Mouse (Mus musculus): ENCODE results near the gene Arhgef7. TPM values are rescaled to one million over a fixed set of nuclear protein-coding genes. Genes with fewer than 3 reads are reported as not detected.

The Arhgef7 gene
- polyA plus RNA-seq, 1 experiment from 2014 or later, result 46.4 TPM

GRCm38 (mm10) chr8:11833157-11833556 lies 105.6 kb downstream of the Arhgef7 start:
- ATAC-seq (replicated peaks; ENCODE audit: insufficient number of reproducible peaks, low FRiP score, low TSS enrichment), result no peak
- Histone ChIP-seq H3K9me3 (replicated peaks; ENCODE audit: control insufficient read depth, low read length) (no peaks in the 10 kb centered on the region), H3K27me3 (ENCODE audit: control insufficient read depth, insufficient read depth, low read length) (no peaks in the 10 kb centered on the region), H3K36me3 (ENCODE audit: control insufficient read depth, insufficient read depth, low read length) (peaks cover 31% of the 10 kb centered on the region), H3K9ac (ENCODE audit: low read depth, low read length) (no peak overlapping the region), H3K4me2 (no peak overlapping the region), H3K27ac (ENCODE audit: low read depth, low read length) (no peak overlapping the region), H3K4me1 (ENCODE audit: control insufficient read depth, insufficient read depth, low read length) (peaks cover 14% of the 10 kb centered on the region), H3K4me3 (ENCODE audit: low read depth, low read length) (no peak overlapping the region)
- WGBS (ENCODE audit: insufficient replicate concordance), result 91% methylated on average over 4 of the region's 4 CpGs

- H3K27ac ChIP-seq (ENCODE audit: low read depth, low read length), result no peak overlapping the region
- H3K4me2 ChIP-seq, result no peak overlapping the region
- H3K9me3 ChIP-seq (replicated peaks; ENCODE audit: control insufficient read depth, low read length), result no peaks in the 10 kb centered on the region
- H3K9ac ChIP-seq (ENCODE audit: low read depth, low read length), result no peak overlapping the region
- peaks cover 14% of the 10 kb centered on the region for H3K4me1 ChIP-seq (ENCODE audit: control insufficient read depth, insufficient read depth, low read length)
- H3K36me3 ChIP-seq (ENCODE audit: control insufficient read depth, insufficient read depth, low read length), result peaks cover 31% of the 10 kb centered on the region
- no peak for ATAC-seq (replicated peaks; ENCODE audit: insufficient number of reproducible peaks, low FRiP score, low TSS enrichment)
- WGBS (ENCODE audit: insufficient replicate concordance), result 88% methylated on average over 5 of the region's 5 CpGs
- H3K27me3 ChIP-seq (ENCODE audit: control insufficient read depth, insufficient read depth, low read length), result no peaks in the 10 kb centered on the region
- no peak overlapping the region for H3K4me3 ChIP-seq (ENCODE audit: low read depth, low read length)
Measured at GRCm38 (mm10) chr8:11834200-11834599, 106.7 kb downstream of the Arhgef7 start.

- Histone ChIP-seq H3K36me3 (ENCODE audit: control insufficient read depth, insufficient read depth, low read length) (peaks cover 31% of the 10 kb centered on the region), H3K4me3 (ENCODE audit: low read depth, low read length) (no peak overlapping the region)
Measured at GRCm38 (mm10) chr8:11834691-11835090, 107.2 kb downstream of the Arhgef7 start.

GRCm38 (mm10) chr8:11840174-11840573 lies 112.7 kb downstream of the Arhgef7 start, which contains the start of gene Tex29:
Gene Tex29, plus strand, starts transcription at chr8:11840474.
- Histone ChIP-seq H3K4me2 (no peak within 1 kb of the TSS), H3K27ac (ENCODE audit: low read depth, low read length) (no peak within 1 kb of the TSS), H3K9ac (ENCODE audit: low read depth, low read length) (no peak within 1 kb of the TSS), H3K4me1 (ENCODE audit: control insufficient read depth, insufficient read depth, low read length) (peaks cover 16% of the 10 kb centered on the region), H3K27me3 (ENCODE audit: control insufficient read depth, insufficient read depth, low read length) (no peaks in the 10 kb centered on the region), H3K36me3 (ENCODE audit: control insufficient read depth, insufficient read depth, low read length) (no peaks in the 10 kb centered on the region; the same call in 1 of the 2 replicates), H3K9me3 (replicated peaks; ENCODE audit: control insufficient read depth, low read length) (no peaks in the 10 kb centered on the region), H3K4me3 (ENCODE audit: low read depth, low read length) (no peak within 1 kb of the TSS)
- ATAC-seq (replicated peaks; ENCODE audit: insufficient number of reproducible peaks, low FRiP score, low TSS enrichment), result no peak
- 77% methylated on average over 5 of the region's 5 CpGs for WGBS (ENCODE audit: insufficient replicate concordance)

More at GRCm38 (mm10) chr8:11834691-11835090, 107.2 kb downstream of the Arhgef7 start:
- ATAC-seq (replicated peaks; ENCODE audit: insufficient number of reproducible peaks, low FRiP score, low TSS enrichment), result no peak
- no peaks in the 10 kb centered on the region for H3K27me3 ChIP-seq (ENCODE audit: control insufficient read depth, insufficient read depth, low read length)
- H3K4me2 ChIP-seq, result no peak overlapping the region
- H3K4me1 ChIP-seq (ENCODE audit: control insufficient read depth, insufficient read depth, low read length), result peaks cover 15% of the 10 kb centered on the region
- WGBS (ENCODE audit: insufficient replicate concordance), result 86% methylated on average over 16 of the region's 16 CpGs
- H3K9ac ChIP-seq (ENCODE audit: low read depth, low read length), result no peak overlapping the region
- H3K9me3 ChIP-seq (replicated peaks; ENCODE audit: control insufficient read depth, low read length), result no peaks in the 10 kb centered on the region
- no peak overlapping the region for H3K27ac ChIP-seq (ENCODE audit: low read depth, low read length)

- Histone ChIP-seq H3K27me3 (ENCODE audit: control insufficient read depth, insufficient read depth, low read length) (no peaks in the 10 kb centered on the region), H3K4me1 (ENCODE audit: control insufficient read depth, insufficient read depth, low read length) (peaks cover 12% of the 10 kb centered on the region), H3K27ac (ENCODE audit: low read depth, low read length) (no peak overlapping the region), H3K9ac (ENCODE audit: low read depth, low read length) (peak overlapping the region; percentile 16; the same call in 1 of the 2 replicates), H3K4me2 (no peak overlapping the region), H3K9me3 (replicated peaks; ENCODE audit: control insufficient read depth, low read length) (no peaks in the 10 kb centered on the region), H3K4me3 (ENCODE audit: low read depth, low read length) (no peak overlapping the region), H3K36me3 (ENCODE audit: control insufficient read depth, insufficient read depth, low read length) (no peaks in the 10 kb centered on the region)
- ATAC-seq (replicated peaks; ENCODE audit: insufficient number of reproducible peaks, low FRiP score, low TSS enrichment), result no peak
- WGBS (ENCODE audit: insufficient replicate concordance), result 36% methylated on average over 8 of the region's 8 CpGs
Measured at GRCm38 (mm10) chr8:11841571-11841970, 114.0 kb downstream of the Arhgef7 start.

- Histone ChIP-seq H3K4me1 (ENCODE audit: control insufficient read depth, insufficient read depth, low read length) (peaks cover 12% of the 10 kb centered on the region), H3K4me2 (no peak overlapping the region), H3K9me3 (replicated peaks; ENCODE audit: control insufficient read depth, low read length) (no peaks in the 10 kb centered on the region), H3K27ac (ENCODE audit: low read depth, low read length) (no peak overlapping the region), H3K9ac (ENCODE audit: low read depth, low read length) (no peak overlapping the region), H3K27me3 (ENCODE audit: control insufficient read depth, insufficient read depth, low read length) (no peaks in the 10 kb centered on the region), H3K36me3 (ENCODE audit: control insufficient read depth, insufficient read depth, low read length) (no peaks in the 10 kb centered on the region), H3K4me3 (ENCODE audit: low read depth, low read length) (no peak overlapping the region)
- no peak for ATAC-seq (replicated peaks; ENCODE audit: insufficient number of reproducible peaks, low FRiP score, low TSS enrichment)
- 69% methylated on average over 8 of the region's 8 CpGs for WGBS (ENCODE audit: insufficient replicate concordance)
Measured at GRCm38 (mm10) chr8:11842757-11843156, 115.2 kb downstream of the Arhgef7 start.

- Histone ChIP-seq H3K4me1 (ENCODE audit: control insufficient read depth, insufficient read depth, low read length) (peaks cover 12% of the 10 kb centered on the region), H3K36me3 (ENCODE audit: control insufficient read depth, insufficient read depth, low read length) (no peaks in the 10 kb centered on the region), H3K9me3 (replicated peaks; ENCODE audit: control insufficient read depth, low read length) (no peaks in the 10 kb centered on the region), H3K9ac (ENCODE audit: low read depth, low read length) (no peak overlapping the region), H3K27ac (ENCODE audit: low read depth, low read length) (no peak overlapping the region), H3K27me3 (ENCODE audit: control insufficient read depth, insufficient read depth, low read length) (no peaks in the 10 kb centered on the region), H3K4me3 (ENCODE audit: low read depth, low read length) (no peak overlapping the region), H3K4me2 (no peak overlapping the region)
- ATAC-seq (replicated peaks; ENCODE audit: insufficient number of reproducible peaks, low FRiP score, low TSS enrichment), result no peak
- WGBS (ENCODE audit: insufficient replicate concordance), result 84% methylated on average over 13 of the region's 13 CpGs
Measured at GRCm38 (mm10) chr8:11843677-11844315, 116.3 kb downstream of the Arhgef7 start.

GRCm38 (mm10) chr8:11844316-11844685 lies 116.8 kb downstream of the Arhgef7 start:
- no peak for ATAC-seq (replicated peaks; ENCODE audit: insufficient number of reproducible peaks, low FRiP score, low TSS enrichment)
- WGBS (ENCODE audit: insufficient replicate concordance), result 81% methylated on average over 7 of the region's 7 CpGs
- Histone ChIP-seq H3K4me2 (no peak overlapping the region), H3K9me3 (replicated peaks; ENCODE audit: control insufficient read depth, low read length) (no peaks in the 10 kb centered on the region), H3K4me1 (ENCODE audit: control insufficient read depth, insufficient read depth, low read length) (peaks cover 12% of the 10 kb centered on the region), H3K27ac (ENCODE audit: low read depth, low read length) (no peak overlapping the region), H3K4me3 (ENCODE audit: low read depth, low read length) (no peak overlapping the region), H3K27me3 (ENCODE audit: control insufficient read depth, insufficient read depth, low read length) (no peaks in the 10 kb centered on the region), H3K9ac (ENCODE audit: low read depth, low read length) (no peak overlapping the region), H3K36me3 (ENCODE audit: control insufficient read depth, insufficient read depth, low read length) (no peaks in the 10 kb centered on the region)

- H3K9me3 ChIP-seq (replicated peaks; ENCODE audit: control insufficient read depth, low read length), result no peaks in the 10 kb centered on the region
- no peak overlapping the region for H3K27ac ChIP-seq (ENCODE audit: low read depth, low read length)
- 82% methylated on average over 6 of the region's 6 CpGs for WGBS (ENCODE audit: insufficient replicate concordance)
- no peaks in the 10 kb centered on the region for H3K27me3 ChIP-seq (ENCODE audit: control insufficient read depth, insufficient read depth, low read length)
- H3K4me3 ChIP-seq (ENCODE audit: low read depth, low read length), result no peak overlapping the region
- ATAC-seq (replicated peaks; ENCODE audit: insufficient number of reproducible peaks, low FRiP score, low TSS enrichment), result no peak
- H3K36me3 ChIP-seq (ENCODE audit: control insufficient read depth, insufficient read depth, low read length), result no peaks in the 10 kb centered on the region
- no peak overlapping the region for H3K4me2 ChIP-seq
- H3K4me1 ChIP-seq (ENCODE audit: control insufficient read depth, insufficient read depth, low read length), result peaks cover 5% of the 10 kb centered on the region
- no peak overlapping the region for H3K9ac ChIP-seq (ENCODE audit: low read depth, low read length)
Measured at GRCm38 (mm10) chr8:11846807-11847206, 119.3 kb downstream of the Arhgef7 start.
